8 mouse cellular contexts compared by ENCODE assay signal in genomic region chr5:131007198-131007597, GRCm38 (mm10).
DNase-seq lines count a peak whose midpoint lies in the region; ATAC-seq lines count a peak whose summit lies in the region.

No protein-coding gene starts in this region.

- H3K9me3 ChIP-seq in midbrain, embryonic 14.5 days (ENCODE audit: control insufficient read depth, low read length), result no peaks in the 10 kb centered on the region
- no peaks in the 10 kb centered on the region for H3K9me3 ChIP-seq in midbrain, embryonic 10.5 days (replicated peaks)

- no peak for ATAC-seq in midbrain, embryonic 14.5 days (ENCODE audit: low FRiP score, low TSS enrichment)
- ATAC-seq in frontal cortex, adult (ENCODE audit: low TSS enrichment), result peak; percentile 86

- H3K27ac ChIP-seq in midbrain, embryonic 14.5 days (replicated peaks; ENCODE audit: low read depth, low read length), result no peak overlapping the region
- no peak overlapping the region for H3K27ac ChIP-seq in midbrain, embryonic 10.5 days (replicated peaks)

- no peak overlapping the region for H3K4me2 ChIP-seq in midbrain, embryonic 14.5 days (ENCODE audit: low read length)

- H3K36me3 ChIP-seq in midbrain, embryonic 14.5 days (ENCODE audit: control insufficient read depth, insufficient read depth, low read length), result no peaks in the 10 kb centered on the region
- H3K36me3 ChIP-seq in midbrain, embryonic 10.5 days, result no peaks in the 10 kb centered on the region

- no peak overlapping the region for H3K4me3 ChIP-seq in midbrain, embryonic 14.5 days (replicated peaks; ENCODE audit: low read depth, low read length)
- no peak overlapping the region for H3K4me3 ChIP-seq in midbrain, embryonic 10.5 days

- H3K4me1 ChIP-seq in midbrain, embryonic 14.5 days (ENCODE audit: control insufficient read depth, insufficient read depth, low read length), result no peaks in the 10 kb centered on the region
- no peaks in the 10 kb centered on the region for H3K4me1 ChIP-seq in midbrain, embryonic 10.5 days

- DNase-seq in midbrain, embryonic 14.5 days, result peak; percentile 54
- DNase-seq in midbrain, embryonic 10.5 days (ENCODE audit: low spot score), result no peak
- DNase-seq in layer of hippocampus, adult 9-11 months, result peak; percentile 94
- DNase-seq in right cerebral cortex, postnatal 36 days (ENCODE audit: low spot score in 2 of 2), result peak; percentile 74 to 79
- no peak for DNase-seq in retina, embryonic 14.5 days (ENCODE audit: low spot score)
- DNase-seq in kidney, postnatal 36 days, result no peak
- DNase-seq in ovary, adult 18-20 months (ENCODE audit: low spot score), result no peak

- no peaks in the 10 kb centered on the region for H3K27me3 ChIP-seq in midbrain, embryonic 14.5 days (ENCODE audit: control insufficient read depth, insufficient read depth, low read length)
- no peaks in the 10 kb centered on the region for H3K27me3 ChIP-seq in midbrain, embryonic 10.5 days (ENCODE audit: low read depth, poor library complexity, severe bottlenecking)

- H3K9ac ChIP-seq in midbrain, embryonic 14.5 days (replicated peaks; ENCODE audit: low read length), result no peak overlapping the region

- 75% methylated on average over 7 of the region's 7 CpGs for WGBS in midbrain, embryonic 14.5 days
- WGBS in midbrain, embryonic 10.5 days, result 87% methylated on average over 7 of the region's 7 CpGs

Comparison
In these comparisons a context has a peak if more than half of its experiments do, and no peak if none do; other contexts are left out.
1. DNase-seq: peak in midbrain, embryonic 14.5 days (single experiment), layer of hippocampus, adult 9-11 months (single experiment) and right cerebral cortex, postnatal 36 days (2 of 2); none in midbrain, embryonic 10.5 days (single experiment), retina, embryonic 14.5 days (single experiment), kidney, postnatal 36 days (0 of 2) and ovary, adult 18-20 months (single experiment).